In genomic region chr6:120715851-120716250, GRCm38 (mm10) we compare ENCODE assay signal across 14 mouse cellular contexts. TPM values are rescaled to one million over a fixed set of nuclear protein-coding genes. Genes with fewer than 3 reads are reported as not detected.
A peak's percentile ranks its signal among the peaks of the same experiment; 100 is the strongest.
DNase-seq lines count a peak whose midpoint lies in the region; ATAC-seq lines count a peak whose summit lies in the region.
"Had no signal": no experiment of that assay in that cellular context is flagged by ENCODE, and none has a peak within 500 bp of the region (broad histone marks: within the 10 kb centered on the region; RNA-seq: fewer than 3 reads in every experiment).

No protein-coding gene starts in this region.

- H3K27me3 ChIP-seq in forebrain, embryonic 15.5 days, result no peaks in the 10 kb centered on the region
- H3K27me3 ChIP-seq: CH12.LX; heart, embryonic 15.5 days; kidney, embryonic 15.5 days; limb, embryonic 15.5 days had no signal

- DNase-seq in R1 (ENCODE audit: low read depth, low spot score), result peak; percentile 18
- peak; percentile 32 for DNase-seq in cerebellum, adult 9-10 months
- peak; percentile 5 to 36 for DNase-seq in layer of hippocampus, postnatal 14 days (ENCODE audit: low spot score in 2 of 2)
- DNase-seq in gastrocnemius, postnatal 4 days (ENCODE audit: low spot score in 2 of 2), result no peak
- no peak for DNase-seq in kidney, adult 11 months
- DNase-seq in adrenal gland, adult 18-20 months (ENCODE audit: low spot score in 2 of 2), result no peak
- DNase-seq: thymus, postnatal 4 days had no signal

- no peak overlapping the region for H3K9ac ChIP-seq in forebrain, embryonic 15.5 days (replicated peaks)
- H3K9ac ChIP-seq: heart, embryonic 15.5 days; kidney, embryonic 15.5 days; limb, embryonic 15.5 days had no signal

- peak overlapping the region; percentile 78 for H3K27ac ChIP-seq in forebrain, embryonic 15.5 days (replicated peaks)
- H3K27ac ChIP-seq: heart, embryonic 15.5 days had no signal

- H3K4me3 ChIP-seq in forebrain, embryonic 15.5 days, result no peak overlapping the region
- H3K4me3 ChIP-seq: heart, embryonic 15.5 days; kidney, embryonic 15.5 days; limb, embryonic 15.5 days; megakaryocyte, embryonic 14.5 days had no signal

- peak; percentile 84 for ATAC-seq in forebrain, embryonic 15.5 days (replicated peaks)
- no peak for ATAC-seq in megakaryocyte, adult 5-6 weeks (ENCODE audit: poor library complexity, severe bottlenecking)

- H3K36me3 ChIP-seq in forebrain, embryonic 15.5 days, result no peaks in the 10 kb centered on the region
- H3K36me3 ChIP-seq: heart, embryonic 15.5 days; kidney, embryonic 15.5 days; limb, embryonic 15.5 days had no signal

- no peak overlapping the region for H3K4me2 ChIP-seq in forebrain, embryonic 15.5 days (replicated peaks)
- H3K4me2 ChIP-seq: heart, embryonic 15.5 days; kidney, embryonic 15.5 days; limb, embryonic 15.5 days had no signal

- H3K9me3 ChIP-seq in forebrain, embryonic 15.5 days, result no peaks in the 10 kb centered on the region
- H3K9me3 ChIP-seq: heart, embryonic 15.5 days; kidney, embryonic 15.5 days; limb, embryonic 15.5 days; megakaryocyte, embryonic 14.5 days had no signal

- H3K4me1 ChIP-seq in forebrain, embryonic 15.5 days, result peaks cover 22% of the 10 kb centered on the region
- H3K4me1 ChIP-seq: heart, embryonic 15.5 days; megakaryocyte, embryonic 14.5 days had no signal

RNA-seq across cellular contexts. Expression of gene Cecr2, which starts 49.7 kb away (rescaled TPM):
- polyA plus RNA-seq in forebrain, embryonic 15.5 days (2015; fragmentation: Nextera tagmentation; extraction: Ambion mirVana), result 5.7 and 7.1 TPM in 2 replicates
- total RNA-seq in layer of hippocampus, postnatal 14 days (2021), result 10 to 100 TPM in 1 of 2 experiments, 1 to 10 TPM in 1; 8.9 to 12.5 TPM
- total RNA-seq in gastrocnemius, postnatal 4 days (2021), result 10 to 100 TPM; 14.4 to 18.9 TPM
- total RNA-seq in megakaryocyte, adult 5-6 weeks (2015), result 0.25 and 0.55 TPM in 2 replicates
- 1.7 and 2.4 TPM in 2 replicates for total RNA-seq in megakaryocyte, adult 5-6 weeks (2017)
- total RNA-seq in adrenal gland, adult 18-20 months (2021), result 1 to 10 TPM; 6.1 to 7.9 TPM

RNA-seq across cellular contexts. Expression of gene Slc25a18, which starts 57.5 kb away (rescaled TPM):
- 1.3 and 3.2 TPM in 2 replicates for polyA plus RNA-seq in forebrain, embryonic 15.5 days (2015; fragmentation: Nextera tagmentation; extraction: Ambion mirVana)
- total RNA-seq in layer of hippocampus, postnatal 14 days (2021), result 10 to 100 TPM; 50.4 to 51.5 TPM
- total RNA-seq in gastrocnemius, postnatal 4 days (2021), result under 1 TPM; 0.44 to 0.64 TPM
- not detected in 2 replicates for total RNA-seq in megakaryocyte, adult 5-6 weeks (2015)
- 0.22 TPM in 1 of 2 replicates, not detected in the other for total RNA-seq in megakaryocyte, adult 5-6 weeks (2017)
- total RNA-seq in adrenal gland, adult 18-20 months (2021), result under 1 TPM in 1 of 2 experiments, not detected in 1; 0.26 TPM

Comparison
In these comparisons a context has a peak if more than half of its experiments do, and no peak if none do; other contexts are left out.
1. DNase-seq: peak in R1 (single experiment), cerebellum, adult 9-10 months (single experiment) and layer of hippocampus, postnatal 14 days (2 of 2); none in gastrocnemius, postnatal 4 days (0 of 2), kidney, adult 11 months (single experiment) and adrenal gland, adult 18-20 months (0 of 2).
2. RNA of gene Slc25a18, which starts 57.5 kb away (total RNA-seq): 50.4 to 51.5 TPM in layer of hippocampus, postnatal 14 days; 0.44 to 0.64 TPM in gastrocnemius, postnatal 4 days, 0.26 TPM in adrenal gland, adult 18-20 months and 0.22 TPM in megakaryocyte, adult 5-6 weeks; every median in the first group is over 10 times any median in the second.